Mouse (Mus musculus) myocyte (in vitro differentiated cells): ENCODE data around the gene Rassf9.

ENCODE experiments used
- CEBPB ChIP-seq: IDR thresholded peaks from 2 replicates; pipeline ENCODE4 v1.6.1; 2011; ENCODE audit warnings: mild to moderate bottlenecking, moderate library complexity; ENCODE audit not compliant: poor library complexity, insufficient read depth, severe bottlenecking
- MYOD1 ChIP-seq, 3 experiments: IDR thresholded peaks; one replicate each; pipeline ENCODE4 v1.6.1; 2011; ENCODE audit warnings: control low read depth in 2 of 3, low read depth in 2 of 3, mild to moderate bottlenecking in 2 of 3, moderate library complexity in 1 of 3; ENCODE audit not compliant: insufficient read length in 2 of 3, control insufficient read depth in 1 of 3
- POLR2A ChIP-seq: IDR thresholded peaks from one replicate; pipeline ENCODE4 v1.6.1; 2011; ENCODE audit warnings: low read depth, mild to moderate bottlenecking, control low read depth, moderate library complexity; ENCODE audit not compliant: insufficient read length
- TCF12 ChIP-seq: IDR thresholded peaks from one replicate; pipeline ENCODE4 v1.6.1; 2011; ENCODE audit warnings: mild to moderate bottlenecking, control low read depth; ENCODE audit not compliant: poor library complexity, insufficient read depth, severe bottlenecking

DNA sequence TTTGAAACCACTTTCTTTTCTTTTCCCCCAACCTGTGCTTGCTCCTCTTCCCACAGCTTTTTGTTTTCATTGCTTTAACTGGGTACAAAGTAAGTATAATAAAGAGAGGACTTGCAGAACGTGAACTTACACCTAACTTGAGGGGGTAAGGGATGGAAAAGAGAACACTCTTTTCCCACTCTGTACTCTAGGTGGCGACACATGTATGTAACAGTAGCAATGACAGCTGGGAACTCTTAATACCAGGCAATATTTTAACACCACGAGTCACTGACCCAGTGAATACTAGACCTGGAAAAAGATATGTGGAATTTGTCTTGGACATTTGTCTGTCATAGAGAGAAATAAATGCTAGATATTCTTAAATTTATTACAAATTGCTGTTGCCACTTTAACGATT is 13.3 kb upstream of the Rassf9 start:
- TF ChIP-seq POLR2A (no peak), CEBPB (no peak), MYOD1 (IDR thresholded peaks at IDR 0.05; ENCODE audit: control insufficient read depth in 1 of 3, insufficient read length in 2 of 3, low read depth in 2 of 3) (no peak), TCF12 (no peak)
